Mouse (Mus musculus) midbrain, embryonic 13.5 days (tissue): ENCODE measurements around the gene Itga9. TPM values are rescaled to one million over a fixed set of nuclear protein-coding genes. Genes with fewer than 3 reads are reported as not detected.

Experiments used
- ATAC-seq: fragments of 200-750 bp; cut with Nextera tagmentation; 2 replicates; pipeline ENCODE4 v1.8.0; 2017; ENCODE audit warnings: mild to moderate bottlenecking, moderate TSS enrichment, moderate library complexity
- H3K27ac ChIP-seq: fragments of 300-500 bp; sonication (generic); 2 replicates; pipeline ENCODE4 v1.5.1; 2015; ENCODE audit warnings: inconsistent platforms, mild to moderate bottlenecking, moderate library complexity
- H3K27me3 ChIP-seq: fragments of 300-500 bp; sonication (generic); 2 replicates; pipeline ENCODE4 v1.6.1; 2015; ENCODE audit warnings: mild to moderate bottlenecking, inconsistent platforms
- H3K36me3 ChIP-seq: fragments of 300-500 bp; sonication (generic); 2 replicates; pipeline ENCODE4 v1.6.1; 2015; ENCODE audit warnings: mild to moderate bottlenecking, inconsistent platforms
- H3K4me1 ChIP-seq: fragments of 300-500 bp; sonication (generic); replicated peaks from 2 replicates; pipeline ENCODE4 v1.6.1; 2015; ENCODE audit warnings: inconsistent platforms
- H3K4me2 ChIP-seq: fragments of 300-500 bp; sonication (generic); replicated peaks from 2 replicates; pipeline ENCODE4 v1.6.1; 2015; ENCODE audit warnings: moderate library complexity, mild to moderate bottlenecking, inconsistent platforms
- H3K4me3 ChIP-seq: fragments of 300-500 bp; sonication (generic); replicated peaks from 2 replicates; pipeline ENCODE4 v1.5.1; 2015; ENCODE audit warnings: mild to moderate bottlenecking, inconsistent platforms
- H3K9ac ChIP-seq: fragments of 300-500 bp; sonication (generic); replicated peaks from 2 replicates; pipeline ENCODE4 v1.6.1; 2015; ENCODE audit warnings: mild to moderate bottlenecking, inconsistent platforms
- H3K9me3 ChIP-seq: fragments of 300-500 bp; sonication (generic); 2 replicates; pipeline ENCODE4 v1.6.1; 2016; ENCODE audit warnings: mild to moderate bottlenecking, inconsistent platforms
- WGBS: fragments of 180-500 bp; shearing (Covaris S2); methylation state at CpG from one replicate; pipeline ENCODE4 v1.1.7; 2015; 5-methylcytosine and 5-hydroxymethylcytosine counted together
- polyA plus RNA-seq: library from polyadenylated mRNA; unstranded; fragments of >200 nt; fragmentation: Nextera tagmentation; extraction: Ambion mirVana; gene quantifications from 2 replicates; pipeline ENCODE4 v1.2.1, GENCODE M21; 2015

The Itga9 gene
- polyA plus RNA-seq, 1 experiment from 2014 or later: 1.4 TPM

DNA sequence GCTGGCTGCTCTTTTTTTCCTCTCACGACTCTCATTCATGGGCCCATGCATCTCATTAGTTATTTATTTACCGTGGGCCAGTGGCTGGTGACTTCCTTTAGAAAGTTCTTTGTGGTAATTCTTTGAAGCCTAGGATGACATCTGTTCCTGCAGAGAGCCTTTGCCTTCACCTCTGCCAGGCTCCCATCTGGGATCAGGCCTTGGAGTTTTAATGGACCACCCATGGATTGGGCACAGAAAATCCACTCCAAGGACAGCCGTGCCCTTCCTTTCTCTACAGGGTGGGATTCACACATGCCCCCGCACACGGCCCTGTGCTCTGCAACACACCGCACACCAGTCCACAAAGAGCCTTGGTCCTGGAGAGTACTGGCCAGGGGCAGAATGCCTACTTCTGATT lies 295.4 kb downstream of the Itga9 start:
- no peaks in the 10 kb centered on the region for H3K9me3 ChIP-seq
- peak; percentile 78 for ATAC-seq
- H3K4me1 ChIP-seq: peaks cover 4% of the 10 kb centered on the region; the same call in 1 of the 2 replicates
- H3K27me3 ChIP-seq: 0 out of 2 replicates have a peak, but pooled peaks cover 5% of the 10 kb centered on the region
- no peaks in the 10 kb centered on the region for H3K36me3 ChIP-seq
- H3K27ac ChIP-seq: no peak overlapping the region
- 20% methylated on average over 6 of the region's 6 CpGs for WGBS
- no peak overlapping the region for H3K4me2 ChIP-seq
- no peak overlapping the region for H3K9ac ChIP-seq
- H3K4me3 ChIP-seq: no peak overlapping the region

DNA sequence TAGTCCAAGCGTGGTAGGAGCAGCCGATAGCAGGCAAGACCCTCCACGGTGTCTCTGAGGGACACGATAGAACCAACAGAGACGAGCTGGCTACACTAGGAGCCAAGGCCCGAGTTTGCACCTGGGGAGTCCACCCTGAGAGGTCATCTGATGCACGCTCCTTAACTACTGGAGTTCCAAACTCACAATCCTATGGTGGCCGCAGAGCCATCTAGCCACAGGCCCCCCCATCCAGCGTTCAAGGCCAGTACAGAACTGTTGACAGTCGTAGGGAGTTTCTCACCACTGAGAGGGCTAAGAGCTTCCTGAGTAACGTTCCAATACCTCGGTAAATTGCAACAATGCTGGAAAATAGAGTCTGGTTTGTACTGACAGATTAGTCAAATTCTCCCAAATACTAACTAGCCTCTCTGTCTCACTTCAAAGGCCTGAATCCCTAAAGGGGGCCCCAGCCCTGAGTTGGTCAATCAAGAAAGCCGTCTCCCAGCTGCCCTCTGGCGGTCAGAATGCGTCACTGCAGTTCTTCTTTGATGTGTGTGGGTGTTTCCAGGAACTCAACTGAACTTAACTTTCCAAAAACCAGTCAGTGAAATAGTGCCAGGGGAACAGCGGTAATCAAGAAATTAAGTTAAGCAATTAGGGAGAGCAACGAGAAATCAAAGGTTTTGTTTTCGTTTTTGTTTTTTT lies 301.6 kb downstream of the Itga9 start:
- Histone ChIP-seq H3K27me3 (0 out of 2 replicates have a peak, but pooled peaks cover 5% of the 10 kb centered on the region), H3K27ac (no peak overlapping the region), H3K4me3 (no peak overlapping the region), H3K9me3 (no peaks in the 10 kb centered on the region), H3K9ac (no peak overlapping the region), H3K36me3 (no peaks in the 10 kb centered on the region), H3K4me1 (no peaks in the 10 kb centered on the region), H3K4me2 (no peak overlapping the region)
- 53% methylated on average over 18 of the region's 18 CpGs for WGBS
- 0 out of 2 replicates have a peak, but pooled peaks have one; percentile 34 for ATAC-seq

DNA sequence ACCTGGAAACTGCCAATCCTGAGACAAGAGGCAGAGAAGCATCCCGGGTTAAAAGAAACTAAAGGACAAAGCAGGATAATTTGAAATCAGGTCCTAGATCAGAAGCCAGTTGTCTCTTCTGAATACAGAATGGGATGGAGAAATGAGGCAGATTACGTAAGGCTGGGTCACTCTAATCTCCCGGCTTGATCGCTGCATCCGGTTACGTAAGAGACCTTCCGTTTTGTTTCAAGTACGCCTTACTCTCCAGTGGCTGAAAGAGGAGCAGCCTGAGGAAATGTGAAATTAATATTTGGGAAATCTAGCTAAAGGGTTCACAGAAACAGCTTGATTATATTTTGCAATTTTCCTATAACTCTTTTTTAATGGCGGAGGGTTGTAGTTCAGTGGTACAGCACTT lies 306.6 kb downstream of the Itga9 start:
- no peak overlapping the region for H3K4me2 ChIP-seq
- no peaks in the 10 kb centered on the region for H3K36me3 ChIP-seq
- no peaks in the 10 kb centered on the region for H3K9me3 ChIP-seq
- H3K4me3 ChIP-seq: no peak overlapping the region
- H3K27ac ChIP-seq: no peak overlapping the region
- 0 out of 2 replicates have a peak, but pooled peaks cover 8% of the 10 kb centered on the region for H3K27me3 ChIP-seq
- ATAC-seq: no peak
- H3K9ac ChIP-seq: no peak overlapping the region
- 90% methylated on average over 9 of the region's 9 CpGs for WGBS
- 0 out of 2 replicates have a peak, but pooled peaks cover 4% of the 10 kb centered on the region for H3K4me1 ChIP-seq

- Histone ChIP-seq H3K36me3 (no peaks in the 10 kb centered on the region), H3K9ac (no peak overlapping the region), H3K4me2 (no peak overlapping the region), H3K9me3 (no peaks in the 10 kb centered on the region), H3K4me1 (0 out of 2 replicates have a peak, but pooled peaks cover 4% of the 10 kb centered on the region), H3K4me3 (no peak overlapping the region), H3K27me3 (0 out of 2 replicates have a peak, but pooled peaks cover 8% of the 10 kb centered on the region), H3K27ac (no peak overlapping the region)
- WGBS: 90% methylated on average over 3 of the region's 3 CpGs
- ATAC-seq: no peak
These were observed 307.1 kb downstream of the Itga9 start for GRCm38 (mm10) chr9:118913613-118914012.

DNA sequence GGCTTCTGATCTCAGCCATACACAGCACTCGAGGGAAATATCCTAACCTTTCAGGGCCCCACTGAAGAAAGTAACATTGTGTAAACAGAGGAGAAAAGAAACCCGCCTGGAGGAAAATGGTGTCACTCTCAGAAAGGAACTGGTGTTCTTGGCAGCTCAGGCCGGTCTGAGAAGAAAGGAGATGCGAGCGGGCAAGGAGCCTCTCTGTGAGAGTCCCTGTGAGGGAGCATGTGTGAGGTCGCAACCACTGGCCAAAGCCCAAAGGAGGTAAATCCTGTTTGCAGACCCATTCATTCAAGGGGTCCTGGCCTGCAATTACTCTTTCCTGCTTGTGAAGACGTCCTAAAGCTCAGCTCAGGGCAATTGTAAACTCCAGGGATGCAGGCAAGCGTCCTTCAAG lies 308.1 kb downstream of the Itga9 start:
- 48% methylated on average over 8 of the region's 8 CpGs for WGBS

DNA sequence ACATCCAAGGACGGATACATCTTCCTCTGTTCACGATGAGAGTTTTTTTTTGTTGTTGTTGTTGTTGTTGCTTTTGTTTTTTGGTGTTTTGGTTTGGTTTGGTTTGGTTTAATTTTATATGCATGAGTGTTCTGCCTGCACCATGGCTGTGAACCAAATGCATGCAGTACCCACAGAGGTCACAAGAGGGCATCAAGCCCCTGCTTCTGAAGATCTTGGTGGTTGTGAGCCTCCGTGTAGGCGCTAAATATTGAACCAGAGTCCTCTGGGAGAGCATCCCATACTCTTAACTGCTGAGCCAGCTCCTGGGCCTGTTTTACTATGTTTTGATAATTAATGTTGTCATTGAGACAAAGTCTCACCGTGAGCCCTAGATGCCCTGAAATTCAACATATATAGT lies 308.8 kb downstream of the Itga9 start:
- H3K9ac ChIP-seq: no peak overlapping the region
- 54% methylated on average over 5 of the region's 5 CpGs for WGBS
- H3K9me3 ChIP-seq: no peaks in the 10 kb centered on the region
- 0 out of 2 replicates have a peak, but pooled peaks cover 4% of the 10 kb centered on the region for H3K4me1 ChIP-seq
- ATAC-seq: no peak
- no peak overlapping the region for H3K4me3 ChIP-seq
- H3K27ac ChIP-seq: no peak overlapping the region
- no peaks in the 10 kb centered on the region for H3K36me3 ChIP-seq
- no peak overlapping the region for H3K4me2 ChIP-seq
- peaks cover 12% of the 10 kb centered on the region for H3K27me3 ChIP-seq

More for the DNA sequence above, 308.1 kb downstream of the Itga9 start:
- H3K4me2 ChIP-seq: no peak overlapping the region
- no peaks in the 10 kb centered on the region for H3K36me3 ChIP-seq
- 0 out of 2 replicates have a peak, but pooled peaks cover 4% of the 10 kb centered on the region for H3K4me1 ChIP-seq
- H3K27me3 ChIP-seq: peaks cover 8% of the 10 kb centered on the region; the same call in 1 of the 2 replicates
- no peaks in the 10 kb centered on the region for H3K9me3 ChIP-seq
- no peak overlapping the region for H3K27ac ChIP-seq
- no peak for ATAC-seq
- H3K4me3 ChIP-seq: no peak overlapping the region
- H3K9ac ChIP-seq: no peak overlapping the region

DNA sequence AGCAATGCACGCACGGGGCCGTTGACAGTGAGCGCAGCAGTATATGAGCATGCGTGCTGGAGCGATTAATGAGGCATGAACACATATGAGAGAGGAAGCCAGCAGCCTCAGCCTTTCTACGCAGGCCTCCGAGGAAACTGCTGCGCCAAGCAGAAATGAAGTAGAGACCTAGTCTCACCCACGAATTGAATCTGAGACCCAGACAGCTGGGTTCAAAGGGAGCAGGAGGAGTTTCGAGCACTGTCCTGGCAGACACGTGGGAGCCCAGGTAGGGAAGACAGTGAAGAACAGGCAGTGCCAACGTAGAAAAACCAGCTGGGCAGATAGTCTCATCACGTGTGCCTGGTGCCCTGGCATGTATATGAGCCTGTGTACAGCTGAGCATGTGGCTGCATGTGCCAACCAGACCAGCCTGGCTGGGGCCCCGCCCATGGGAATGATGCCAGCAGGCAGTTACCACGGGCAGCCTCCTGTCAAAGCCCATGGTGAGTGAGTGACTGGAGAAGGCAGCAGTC lies 313.2 kb downstream of the Itga9 start:
- Histone ChIP-seq H3K4me2 (no peak overlapping the region), H3K27me3 (peaks cover 16% of the 10 kb centered on the region), H3K9ac (no peak overlapping the region), H3K36me3 (no peaks in the 10 kb centered on the region), H3K4me1 (peaks cover 3% of the 10 kb centered on the region), H3K9me3 (no peaks in the 10 kb centered on the region), H3K4me3 (no peak overlapping the region), H3K27ac (no peak overlapping the region)
- WGBS: 83% methylated on average over 16 of the region's 16 CpGs
- ATAC-seq: peak; percentile 40

DNA sequence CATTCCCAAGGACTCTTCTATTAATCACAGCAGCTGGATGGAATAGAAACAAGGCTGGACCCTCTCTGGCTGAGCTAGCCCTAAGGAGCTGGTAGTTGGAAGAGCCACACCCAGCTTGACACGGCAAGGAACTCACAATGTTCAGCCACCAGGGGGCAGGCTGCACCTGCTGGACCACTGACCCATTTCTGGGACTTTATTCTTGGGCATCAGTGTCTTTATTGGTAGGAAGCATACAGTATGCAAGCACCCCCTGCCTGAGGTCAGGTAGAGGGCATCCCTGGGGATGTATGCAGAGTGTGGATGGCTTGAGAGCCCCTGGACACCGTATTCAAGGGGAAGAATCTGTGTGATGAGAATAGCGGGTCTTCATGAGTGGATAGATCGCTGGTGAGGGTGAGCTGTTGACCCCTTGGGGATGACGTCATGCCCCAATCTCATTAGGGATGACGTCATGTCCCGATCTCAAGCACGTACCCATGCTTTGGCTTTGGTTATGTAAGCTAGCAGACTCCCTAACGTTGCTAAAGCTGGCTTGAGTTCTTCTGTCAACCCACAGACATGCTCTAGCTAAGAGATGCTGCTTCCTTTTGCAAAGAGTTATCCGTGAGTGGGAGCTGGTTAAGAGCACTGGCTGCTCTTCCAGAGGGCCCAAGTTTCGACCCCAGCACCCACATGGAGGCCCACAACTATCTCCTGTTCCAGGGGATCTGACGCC lies 314.5 kb downstream of the Itga9 start:
- no peaks in the 10 kb centered on the region for H3K9me3 ChIP-seq
- H3K9ac ChIP-seq: no peak overlapping the region
- no peaks in the 10 kb centered on the region for H3K36me3 ChIP-seq
- H3K4me3 ChIP-seq: no peak overlapping the region
- WGBS: 50% methylated on average over 12 of the region's 12 CpGs
- no peak overlapping the region for H3K4me2 ChIP-seq
- no peak overlapping the region for H3K27ac ChIP-seq
- peaks cover 16% of the 10 kb centered on the region for H3K27me3 ChIP-seq
- peaks cover 13% of the 10 kb centered on the region for H3K4me1 ChIP-seq
- peak; percentile 22; the same call in 1 of the 2 replicates for ATAC-seq

DNA sequence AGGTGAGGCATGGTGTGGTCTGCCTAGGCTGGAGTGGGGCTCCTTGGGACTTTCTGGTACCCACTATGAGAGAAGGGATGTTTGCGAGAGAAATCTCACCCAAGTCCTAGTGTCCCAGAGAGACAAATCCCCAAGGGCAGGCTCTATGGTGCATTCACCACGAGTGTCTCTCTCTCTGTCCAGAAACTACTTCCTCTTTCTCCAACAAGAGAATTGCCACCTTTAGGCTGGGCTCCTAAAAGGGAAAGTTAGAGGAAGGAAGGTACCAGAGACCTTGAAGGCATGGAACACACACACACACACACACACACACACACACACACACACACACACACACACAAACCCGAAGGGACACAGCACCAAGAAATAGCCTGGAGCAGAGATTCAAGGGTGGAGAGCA lies 315.4 kb downstream of the Itga9 start:
- no peak overlapping the region for H3K4me2 ChIP-seq
- no peaks in the 10 kb centered on the region for H3K9me3 ChIP-seq
- H3K4me3 ChIP-seq: no peak overlapping the region
- no peak overlapping the region for H3K9ac ChIP-seq
- H3K4me1 ChIP-seq: peaks cover 14% of the 10 kb centered on the region
- H3K27ac ChIP-seq: no peak overlapping the region
- H3K27me3 ChIP-seq: peaks cover 16% of the 10 kb centered on the region
- WGBS: 76% methylated on average over 3 of the region's 3 CpGs
- no peaks in the 10 kb centered on the region for H3K36me3 ChIP-seq
- no peak for ATAC-seq

DNA sequence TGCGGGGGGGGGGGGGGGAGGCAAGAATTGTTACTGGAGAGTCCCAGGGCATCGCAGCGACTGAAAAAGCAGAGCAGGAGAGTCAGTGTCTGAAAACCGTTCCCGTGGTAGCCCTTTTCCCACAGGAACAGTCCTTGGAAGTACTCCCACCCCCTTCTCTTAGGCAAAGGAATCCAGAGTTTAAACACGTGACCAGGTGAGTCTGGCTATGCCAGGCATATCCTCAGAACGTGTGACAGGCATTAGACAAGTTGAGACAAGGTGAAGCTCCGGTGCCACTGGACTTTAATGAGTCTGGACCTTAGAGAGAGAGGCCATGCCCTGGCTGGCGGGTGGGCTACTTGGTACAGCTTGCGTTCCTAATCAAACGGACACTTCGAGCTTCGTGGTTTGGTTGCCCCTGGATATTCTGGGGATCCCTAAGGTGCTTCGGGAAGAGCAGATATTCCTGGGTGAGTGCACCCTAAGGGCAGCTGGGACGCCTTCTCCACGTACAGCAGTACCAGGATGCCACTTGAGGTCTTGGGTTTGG lies 318.1 kb downstream of the Itga9 start:
- 14% methylated on average over 16 of the region's 16 CpGs for WGBS
- Histone ChIP-seq H3K4me1 (peaks cover 33% of the 10 kb centered on the region), H3K9me3 (no peaks in the 10 kb centered on the region), H3K9ac (peak overlapping the region; percentile 44; the same call in 1 of the 2 replicates), H3K36me3 (no peaks in the 10 kb centered on the region), H3K27me3 (peaks cover 8% of the 10 kb centered on the region), H3K4me2 (peak overlapping the region; percentile 97), H3K27ac (no peak overlapping the region), H3K4me3 (peak overlapping the region; percentile 68)
- ATAC-seq: peak; percentile 2; the same call in 1 of the 2 replicates

GRCm38 (mm10) chr9:118925286-118926110 lies 319.0 kb downstream of the Itga9 start:
- peak; percentile 82 for ATAC-seq
- under 1% methylated on average over 53 of the region's 53 CpGs for WGBS
- H3K27ac ChIP-seq: peak overlapping the region; percentile 84
- H3K36me3 ChIP-seq: no peaks in the 10 kb centered on the region
- peaks cover 4% of the 10 kb centered on the region; the same call in 1 of the 2 replicates for H3K27me3 ChIP-seq
- peaks cover 33% of the 10 kb centered on the region for H3K4me1 ChIP-seq
- H3K9ac ChIP-seq: peak overlapping the region; percentile 81
- peak overlapping the region; percentile 68 for H3K4me3 ChIP-seq
- no peaks in the 10 kb centered on the region for H3K9me3 ChIP-seq
- H3K4me2 ChIP-seq: peak overlapping the region; percentile 97
